Mouse (Mus musculus) large intestine, adult 2 months (tissue): Measurements from ENCODE around the gene Pde3a. TPM values are rescaled to one million over a fixed set of nuclear protein-coding genes. Genes with fewer than 3 reads are reported as not detected.

ENCODE experiments used
- DNase-seq: peaks from one replicate; pipeline ENCODE4 v3.0.0-alpha.2; 2012; ENCODE audit warnings: low read depth, low spot score
- WGBS: fragments of 180-500 bp; shearing (Covaris S2); methylation state at CpG from one replicate; pipeline ENCODE4 v1.1.7; 2018; 5-methylcytosine and 5-hydroxymethylcytosine counted together
- polyA plus RNA-seq: library from polyadenylated mRNA; depleted of rRNA; stranded (reverse); fragments of >200 nt; gene quantifications from 2 replicates; pipeline ENCODE4 v1.2.3, GENCODE M21; 2012

The Pde3a gene
- polyA plus RNA-seq, 1 experiment: 2.7 TPM

DNA sequence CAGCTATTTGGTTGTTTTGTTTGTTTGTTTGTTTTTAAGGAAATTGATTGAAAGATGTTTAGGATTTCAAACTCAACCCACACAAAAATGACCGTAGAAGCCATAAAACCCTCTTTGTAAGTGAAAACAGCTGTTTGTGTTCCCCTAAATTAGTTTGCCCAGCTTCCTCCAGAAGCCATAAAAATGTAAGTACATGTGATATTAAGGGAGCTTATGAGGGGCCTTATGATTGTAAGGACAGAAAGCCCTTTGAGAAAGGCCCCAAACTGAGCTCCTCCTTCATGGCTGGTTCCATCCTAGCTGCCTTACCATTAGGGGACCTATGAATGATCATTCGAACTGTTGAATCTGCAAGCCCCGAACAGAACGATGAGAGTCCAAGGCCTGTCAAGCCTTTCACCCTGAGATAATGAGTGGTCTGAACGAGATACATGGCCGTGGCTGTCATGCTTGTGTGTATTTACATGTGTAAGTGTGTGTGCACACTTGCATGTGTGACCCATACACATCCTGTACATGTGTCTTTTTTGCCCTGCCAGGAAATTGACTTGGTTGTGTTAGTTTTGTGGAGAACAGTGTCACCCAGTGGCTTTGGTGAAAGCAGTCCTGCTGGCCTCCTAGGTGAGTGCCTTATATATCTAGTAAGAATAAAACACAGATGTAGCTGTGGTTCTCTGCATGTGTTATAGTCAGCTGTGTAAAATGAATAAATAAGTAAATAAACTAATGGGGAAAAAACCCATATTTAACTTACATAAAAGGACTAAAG, 8.5 kb downstream of the Pde3a start:
- 57% methylated on average over 6 of the region's 6 CpGs for WGBS
- no peak for DNase-seq

- WGBS: 78% methylated on average over 4 of the region's 4 CpGs
- DNase-seq: no peak
Measured at GRCm38 (mm10) chr6:141265257-141265656, 16.2 kb downstream of the Pde3a start.

DNA sequence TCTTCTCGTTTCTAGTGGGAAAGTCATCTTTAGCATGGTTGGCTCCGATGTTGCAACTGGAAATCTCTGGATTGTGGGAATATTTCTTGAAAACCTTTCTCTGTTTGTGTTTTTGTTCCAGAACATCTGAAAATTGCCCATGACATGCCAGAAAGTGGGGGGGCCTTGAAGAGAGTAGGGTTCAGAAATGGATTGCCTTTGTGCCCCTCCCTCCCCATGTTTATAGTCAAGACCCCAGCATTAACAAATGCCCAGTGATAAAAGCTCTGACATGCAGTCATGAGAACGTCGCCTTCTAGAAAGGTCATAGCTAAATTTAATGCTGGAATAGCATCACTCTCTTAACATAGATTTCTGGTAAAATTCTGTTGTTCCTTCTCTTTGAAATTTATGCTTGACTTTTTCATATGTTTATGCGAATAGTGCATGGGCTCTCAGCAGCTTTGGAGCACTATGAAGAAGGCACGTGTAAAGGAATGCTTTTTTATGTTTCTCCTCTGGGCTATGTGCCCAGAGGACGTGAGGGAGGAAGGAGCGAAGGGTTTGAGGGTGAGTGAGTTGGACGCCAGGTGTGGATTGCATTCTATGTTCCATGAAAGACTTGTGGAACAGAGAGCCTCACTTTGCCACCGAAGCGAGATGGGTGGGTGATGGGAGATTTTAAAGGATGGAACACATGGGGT, 19.0 kb downstream of the Pde3a start:
- 40% methylated on average over 11 of the region's 11 CpGs for WGBS
- no peak for DNase-seq

DNA sequence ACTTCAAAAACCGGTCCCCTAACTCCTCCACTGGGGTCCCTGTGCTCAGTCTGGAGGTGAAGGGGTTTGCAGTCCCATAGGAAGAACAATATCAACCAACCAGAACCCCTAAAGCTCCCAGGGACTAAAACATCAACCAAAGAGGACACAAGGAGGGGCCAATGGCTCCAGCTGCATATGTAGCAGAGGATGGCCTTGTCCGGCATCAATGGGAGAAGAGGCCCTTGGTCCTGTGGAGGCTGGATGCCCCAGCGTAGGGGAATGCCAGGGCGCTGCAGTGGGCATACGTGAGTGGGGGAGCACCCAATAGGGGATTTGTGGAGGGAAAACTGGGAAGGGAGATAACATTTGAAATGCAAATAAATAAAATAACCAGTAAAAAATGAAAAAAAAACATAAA, 19.8 kb downstream of the Pde3a start:
- 94% methylated on average over 5 of the region's 5 CpGs for WGBS
- no peak for DNase-seq

DNA sequence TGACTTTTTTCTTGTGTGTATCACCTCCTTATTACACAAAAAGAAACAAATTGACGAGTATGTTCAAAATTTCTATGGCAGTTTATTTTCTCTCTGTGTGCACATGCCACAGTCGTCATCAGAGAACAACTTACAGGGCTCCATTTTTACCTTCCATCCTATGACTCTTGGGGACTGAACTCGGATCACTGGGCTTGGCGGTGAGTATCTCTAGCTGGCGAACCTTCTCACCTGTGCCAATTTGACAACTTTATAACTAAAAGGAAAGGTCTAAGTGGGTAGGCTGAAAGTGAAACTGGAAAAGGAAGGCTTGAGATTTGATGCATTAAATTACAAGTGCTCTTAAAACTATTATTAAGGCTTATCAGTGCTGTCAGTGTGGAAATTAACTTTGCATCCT, 22.1 kb downstream of the Pde3a start:
- 34% methylated on average over 5 of the region's 5 CpGs for WGBS
- no peak for DNase-seq

DNA sequence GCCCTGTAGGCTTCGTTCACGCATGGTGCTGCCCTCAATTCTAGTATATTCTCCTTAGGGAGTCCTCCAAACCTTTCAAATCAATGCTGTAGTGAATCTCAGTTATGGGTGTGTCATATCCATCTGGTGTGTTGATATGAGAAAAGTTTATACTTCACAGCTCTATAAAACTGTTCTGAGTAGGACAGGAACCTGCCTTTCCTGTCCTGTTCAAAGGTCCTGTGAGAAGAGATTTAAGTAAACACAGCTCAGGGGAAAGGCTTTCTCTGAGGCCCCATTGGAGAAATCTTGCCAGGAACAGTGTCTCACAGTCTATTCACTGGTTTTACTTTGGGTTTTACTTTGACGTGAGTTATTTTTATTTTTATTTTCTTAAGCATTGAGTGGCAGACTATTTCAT, 22.5 kb downstream of the Pde3a start:
- 21% methylated on average over 3 of the region's 3 CpGs for WGBS
- DNase-seq: peak; percentile 89

GRCm38 (mm10) chr6:141273685-141274084, 24.6 kb downstream of the Pde3a start:
- no peak for DNase-seq
- 55% methylated on average over 6 of the region's 6 CpGs for WGBS

GRCm38 (mm10) chr6:141281685-141282084, 32.6 kb downstream of the Pde3a start:
- WGBS: 77% methylated on average over 3 of the region's 3 CpGs
- DNase-seq: no peak

- 81% methylated on average over 7 of the region's 7 CpGs for WGBS
- DNase-seq: no peak
Measured at GRCm38 (mm10) chr6:141282796-141283195, 33.7 kb downstream of the Pde3a start.

DNA sequence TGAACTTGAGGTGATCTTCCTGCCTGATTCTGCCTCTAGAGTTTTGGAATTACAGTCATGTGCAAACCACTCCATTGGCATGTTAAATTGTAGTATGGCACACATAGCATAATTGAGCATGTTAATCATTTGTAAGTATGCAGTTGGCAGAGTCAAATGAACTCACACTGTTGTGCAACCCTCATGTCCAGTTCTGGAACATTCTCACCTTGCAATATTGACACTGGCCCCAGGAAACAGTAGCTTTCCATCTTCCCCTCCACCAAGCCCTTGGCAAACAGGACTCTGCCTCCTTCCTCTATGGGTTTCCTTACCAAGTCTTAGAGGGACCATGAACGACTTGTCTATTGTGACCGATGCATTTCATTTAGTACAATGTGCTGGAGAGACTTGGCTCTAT, 42.1 kb downstream of the Pde3a start:
- WGBS: 49% methylated on average over 2 of the region's 2 CpGs
- peak; percentile 55 for DNase-seq

DNA sequence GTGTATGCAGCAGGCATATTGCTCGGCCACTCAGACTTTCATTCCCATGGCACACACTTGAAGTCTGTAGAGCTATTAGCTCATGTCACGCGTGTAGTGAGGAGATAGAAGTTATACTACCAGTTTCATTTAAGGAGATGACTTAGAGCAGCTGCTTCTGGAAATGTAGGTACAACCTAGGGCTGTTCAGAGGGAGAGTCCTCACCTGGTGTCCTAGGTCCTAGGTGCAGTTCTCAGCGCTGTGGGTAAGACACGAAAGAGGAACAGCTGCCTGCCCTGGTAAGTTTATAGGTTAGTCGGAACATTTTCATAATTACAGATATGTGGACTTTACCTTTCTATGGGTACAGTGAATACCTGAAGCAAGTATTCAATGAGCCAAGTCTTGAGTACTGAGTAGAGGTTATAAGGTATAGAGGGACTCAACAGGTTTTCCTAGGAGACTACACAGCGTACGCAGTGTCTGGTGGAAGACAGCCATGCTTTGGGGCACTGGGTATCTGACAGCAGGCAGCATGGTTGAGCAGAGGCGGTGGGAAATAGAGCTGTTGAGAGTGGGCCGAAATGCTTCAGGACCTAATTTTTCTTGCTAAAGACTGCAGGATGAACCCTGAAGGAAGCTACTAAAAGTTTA, 43.9 kb downstream of the Pde3a start:
- 42% methylated on average over 10 of the region's 10 CpGs for WGBS
- no peak for DNase-seq

- no peak for DNase-seq
- 17% methylated on average over 2 of the region's 2 CpGs for WGBS
Measured at GRCm38 (mm10) chr6:141293460-141293853, 44.4 kb downstream of the Pde3a start.

DNA sequence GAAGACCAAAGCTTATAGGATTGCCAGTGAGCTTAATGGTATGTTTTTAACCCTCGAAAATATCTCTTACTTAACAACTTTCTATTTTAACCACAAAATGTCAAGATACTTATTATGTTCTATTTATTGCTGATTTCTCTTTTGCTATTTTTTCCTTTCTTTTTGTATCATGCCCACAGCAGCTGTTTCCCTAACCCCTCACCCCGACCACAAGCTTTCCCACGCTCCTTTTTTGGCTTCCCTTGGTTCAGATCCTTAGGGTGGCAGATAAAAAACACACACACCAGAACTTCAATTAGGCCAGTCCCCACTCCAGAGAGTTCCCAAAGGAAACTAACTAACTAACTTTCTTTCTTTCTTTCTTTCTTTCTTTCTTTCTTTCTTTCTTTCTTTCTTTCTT, 46.2 kb downstream of the Pde3a start:
- no peak for DNase-seq

DNA sequence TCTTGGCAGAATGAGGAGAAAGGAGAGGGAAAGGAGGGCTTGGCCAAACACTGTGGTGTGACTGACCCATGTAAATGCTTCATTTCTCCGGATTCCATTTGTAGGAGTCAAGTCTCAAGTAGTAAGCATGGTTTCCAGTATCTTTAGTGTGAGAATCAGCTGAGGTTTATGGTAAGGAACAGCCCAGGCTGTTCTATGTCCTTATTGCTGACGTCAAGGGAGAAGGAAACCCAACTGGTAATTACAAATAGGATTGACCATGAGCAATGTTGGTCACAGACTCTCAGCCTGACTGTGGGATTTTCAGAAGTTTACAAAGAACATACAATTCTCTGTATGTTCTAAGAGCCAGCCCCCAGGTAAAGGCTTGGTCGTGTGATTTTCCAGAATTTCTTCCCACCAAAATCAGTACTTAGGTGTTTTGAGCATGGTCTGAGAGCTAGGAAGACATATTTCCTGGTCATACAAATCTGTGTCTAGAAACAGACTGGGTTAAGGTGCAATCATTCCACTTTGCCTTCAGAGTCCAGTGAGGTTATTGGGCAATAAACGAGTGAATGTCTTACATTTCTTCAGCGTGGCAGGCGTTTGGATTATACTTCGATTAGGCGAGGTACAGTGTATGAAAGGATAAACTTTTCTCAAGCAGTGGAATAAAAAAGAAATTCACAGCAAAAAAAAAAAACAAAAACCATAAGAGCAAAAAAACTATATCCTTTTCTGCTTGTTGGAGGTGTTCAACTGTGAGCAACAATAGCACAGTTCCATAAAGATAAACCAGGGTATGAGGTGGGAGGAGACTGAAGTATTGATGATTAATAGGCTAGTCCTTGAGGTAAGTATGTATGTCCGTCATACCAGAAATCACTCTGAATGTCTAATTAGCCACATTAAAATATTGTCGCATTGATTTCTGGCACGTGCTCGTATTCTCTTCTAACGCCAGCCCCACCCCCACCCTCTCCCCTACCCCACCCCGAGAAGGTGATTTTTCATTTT, 53.0 kb downstream of the Pde3a start:
- DNase-seq: no peak
- WGBS: 34% methylated on average over 14 of the region's 14 CpGs

More for the DNA sequence above, 46.2 kb downstream of the Pde3a start:
- 74% methylated on average over 3 of the region's 3 CpGs for WGBS

- peak; percentile 76 for DNase-seq
- WGBS: 20% methylated on average over 4 of the region's 4 CpGs
Measured at GRCm38 (mm10) chr6:141302842-141303241, 53.8 kb downstream of the Pde3a start.

- no peak for DNase-seq
- WGBS: 53% methylated on average over 1 of the region's 1 CpGs
Measured at GRCm38 (mm10) chr6:141307326-141307725, 58.3 kb downstream of the Pde3a start.

- 32% methylated on average over 2 of the region's 2 CpGs for WGBS
- no peak for DNase-seq
Measured at GRCm38 (mm10) chr6:141308451-141308850, 59.4 kb downstream of the Pde3a start.

DNA sequence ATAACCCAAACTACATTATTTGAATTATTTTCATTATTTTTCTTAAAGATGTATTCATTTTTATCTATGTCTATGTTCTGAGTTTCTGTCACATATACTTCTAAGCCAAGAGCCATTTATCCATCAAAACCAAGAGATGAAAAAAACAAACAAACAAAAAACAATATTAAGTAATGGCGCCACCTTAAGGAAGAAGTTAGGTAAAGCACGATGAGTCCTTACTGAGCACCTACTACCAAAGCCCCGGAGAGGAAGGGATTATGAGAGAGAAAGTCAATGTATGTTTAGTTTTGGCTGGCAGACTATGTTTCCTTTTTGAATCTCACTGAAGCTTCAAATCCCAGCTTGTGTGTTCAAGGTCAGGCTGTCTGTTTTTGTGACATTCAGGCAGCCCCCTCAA, 60.8 kb downstream of the Pde3a start:
- 23% methylated on average over 3 of the region's 3 CpGs for WGBS
- no peak for DNase-seq

DNA sequence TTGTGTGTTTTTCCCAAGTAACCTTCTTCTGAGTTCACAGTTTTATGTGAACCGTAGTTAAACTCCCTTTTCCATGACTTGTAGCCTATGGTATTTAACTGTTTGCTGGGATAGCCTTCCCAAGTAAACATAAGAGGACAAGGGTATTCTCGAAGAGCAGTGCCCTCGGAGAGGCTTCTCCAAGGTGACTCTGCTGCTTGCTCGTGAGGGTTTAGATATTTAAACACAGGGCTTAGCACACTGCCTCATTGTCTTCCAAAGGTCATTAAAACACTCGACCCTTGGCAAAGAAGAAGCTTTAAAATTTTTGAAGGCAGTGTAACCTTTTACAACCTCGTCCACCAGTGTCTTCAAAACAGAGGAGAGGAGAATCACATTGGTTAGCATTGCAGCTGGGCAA, 61.3 kb downstream of the Pde3a start:
- WGBS: 20% methylated on average over 6 of the region's 6 CpGs
- DNase-seq: no peak

DNA sequence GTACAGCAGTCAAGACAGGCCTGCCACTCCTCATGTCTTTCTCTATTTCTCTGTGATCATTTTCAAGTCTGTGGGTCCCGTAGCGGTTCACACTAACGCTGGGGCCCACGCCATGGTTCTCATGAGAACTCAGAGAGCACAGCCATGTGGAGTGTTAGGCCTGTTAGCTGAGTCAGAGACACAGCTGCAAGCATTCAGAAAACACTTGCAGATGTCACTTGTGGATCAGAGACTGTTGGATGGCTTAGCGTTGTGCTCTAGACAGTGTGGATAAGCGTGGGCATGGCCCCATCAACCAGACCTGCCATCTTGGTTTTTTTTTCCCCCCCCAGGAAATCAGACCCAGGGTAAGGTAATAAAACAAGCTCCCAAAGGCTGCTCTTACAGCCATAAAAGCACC, 62.5 kb downstream of the Pde3a start:
- 72% methylated on average over 6 of the region's 6 CpGs for WGBS
- no peak for DNase-seq
